Mouse (Mus musculus): ENCODE data around the gene C130074G19Rik. TPM values are rescaled to one million over a fixed set of nuclear protein-coding genes. Genes with fewer than 3 reads are reported as not detected.
A peak's percentile ranks its signal among the peaks of the same experiment; 100 is the strongest.

The C130074G19Rik gene
- polyA plus RNA-seq, 1 experiment from 2014 or later = 0.96 TPM

- no peaks in the 10 kb centered on the region for H3K9me3 ChIP-seq (ENCODE audit: control insufficient read depth, low read length)
- no peaks in the 10 kb centered on the region for H3K4me1 ChIP-seq (replicated peaks; ENCODE audit: control insufficient read depth, insufficient read depth, low read length)
- no peak overlapping the region for H3K27ac ChIP-seq (ENCODE audit: low read depth, low read length)
- WGBS = 95% methylated on average over 4 of the region's 4 CpGs
- H3K27me3 ChIP-seq (ENCODE audit: control insufficient read depth, insufficient read depth, low read length) = no peaks in the 10 kb centered on the region
- no peak for ATAC-seq (ENCODE audit: low FRiP score)
- H3K36me3 ChIP-seq (ENCODE audit: control insufficient read depth, insufficient read depth, low read length) = no peaks in the 10 kb centered on the region
- no peak overlapping the region for H3K9ac ChIP-seq (ENCODE audit: low read depth, low read length)
- no peak overlapping the region for H3K4me3 ChIP-seq (ENCODE audit: low read depth, low read length)
- H3K4me2 ChIP-seq (replicated peaks; ENCODE audit: low read depth, low read length) = no peak overlapping the region
- DNase-seq (ENCODE audit: low spot score) = no peak
Measured at GRCm38 (mm10) chr1:184837649-184838048, 45.4 kb downstream of the C130074G19Rik start.

- no peaks in the 10 kb centered on the region for H3K4me1 ChIP-seq (replicated peaks; ENCODE audit: control insufficient read depth, insufficient read depth, low read length)
- no peak for ATAC-seq (ENCODE audit: low FRiP score)
- H3K36me3 ChIP-seq (ENCODE audit: control insufficient read depth, insufficient read depth, low read length) = 0 out of 2 replicates have a peak, but pooled peaks cover 2% of the 10 kb centered on the region
- no peak for DNase-seq (ENCODE audit: low spot score)
- no peak overlapping the region for H3K9ac ChIP-seq (ENCODE audit: low read depth, low read length)
- no peak overlapping the region for H3K27ac ChIP-seq (ENCODE audit: low read depth, low read length)
- H3K9me3 ChIP-seq (ENCODE audit: control insufficient read depth, low read length) = no peaks in the 10 kb centered on the region
- WGBS = 71% methylated on average over 5 of the region's 5 CpGs
- no peak overlapping the region for H3K4me3 ChIP-seq (ENCODE audit: low read depth, low read length)
- H3K27me3 ChIP-seq (ENCODE audit: control insufficient read depth, insufficient read depth, low read length) = no peaks in the 10 kb centered on the region
- H3K4me2 ChIP-seq (replicated peaks; ENCODE audit: low read depth, low read length) = no peak overlapping the region
Measured at GRCm38 (mm10) chr1:184836350-184836749, 46.7 kb downstream of the C130074G19Rik start.

GRCm38 (mm10) chr1:184833499-184833898 is 49.5 kb downstream of the C130074G19Rik start:
- Histone ChIP-seq H3K4me2 (replicated peaks; ENCODE audit: low read depth, low read length) (no peak overlapping the region), H3K9ac (ENCODE audit: low read depth, low read length) (no peak overlapping the region), H3K4me1 (replicated peaks; ENCODE audit: control insufficient read depth, insufficient read depth, low read length) (no peaks in the 10 kb centered on the region), H3K27me3 (ENCODE audit: control insufficient read depth, insufficient read depth, low read length) (no peaks in the 10 kb centered on the region), H3K4me3 (ENCODE audit: low read depth, low read length) (no peak overlapping the region), H3K9me3 (ENCODE audit: control insufficient read depth, low read length) (no peaks in the 10 kb centered on the region), H3K36me3 (ENCODE audit: control insufficient read depth, insufficient read depth, low read length) (0 out of 2 replicates have a peak, but pooled peaks cover 2% of the 10 kb centered on the region), H3K27ac (ENCODE audit: low read depth, low read length) (no peak overlapping the region)
- no peak for DNase-seq (ENCODE audit: low spot score)
- no peak for ATAC-seq (ENCODE audit: low FRiP score)
- 87% methylated on average over 7 of the region's 7 CpGs for WGBS

GRCm38 (mm10) chr1:184832211-184832610 is 50.8 kb downstream of the C130074G19Rik start:
- 83% methylated on average over 10 of the region's 10 CpGs for WGBS
- Histone ChIP-seq H3K36me3 (ENCODE audit: control insufficient read depth, insufficient read depth, low read length) (0 out of 2 replicates have a peak, but pooled peaks cover 2% of the 10 kb centered on the region), H3K4me3 (ENCODE audit: low read depth, low read length) (no peak overlapping the region), H3K9ac (ENCODE audit: low read depth, low read length) (no peak overlapping the region), H3K4me1 (replicated peaks; ENCODE audit: control insufficient read depth, insufficient read depth, low read length) (no peaks in the 10 kb centered on the region), H3K9me3 (ENCODE audit: control insufficient read depth, low read length) (no peaks in the 10 kb centered on the region), H3K4me2 (replicated peaks; ENCODE audit: low read depth, low read length) (no peak overlapping the region), H3K27ac (ENCODE audit: low read depth, low read length) (no peak overlapping the region), H3K27me3 (ENCODE audit: control insufficient read depth, insufficient read depth, low read length) (no peaks in the 10 kb centered on the region)
- ATAC-seq (ENCODE audit: low FRiP score) = no peak
- no peak for DNase-seq (ENCODE audit: low spot score)

- H3K9me3 ChIP-seq (ENCODE audit: control insufficient read depth, low read length) = no peaks in the 10 kb centered on the region
- H3K4me3 ChIP-seq (ENCODE audit: low read depth, low read length) = no peak overlapping the region
- WGBS = 87% methylated on average over 8 of the region's 8 CpGs
- H3K9ac ChIP-seq (ENCODE audit: low read depth, low read length) = no peak overlapping the region
- no peak for DNase-seq (ENCODE audit: low spot score)
- H3K36me3 ChIP-seq (ENCODE audit: control insufficient read depth, insufficient read depth, low read length) = 0 out of 2 replicates have a peak, but pooled peaks cover 2% of the 10 kb centered on the region
- H3K4me2 ChIP-seq (replicated peaks; ENCODE audit: low read depth, low read length) = no peak overlapping the region
- H3K27ac ChIP-seq (ENCODE audit: low read depth, low read length) = no peak overlapping the region
- H3K4me1 ChIP-seq (replicated peaks; ENCODE audit: control insufficient read depth, insufficient read depth, low read length) = no peaks in the 10 kb centered on the region
- H3K27me3 ChIP-seq (ENCODE audit: control insufficient read depth, insufficient read depth, low read length) = no peaks in the 10 kb centered on the region
- no peak for ATAC-seq (ENCODE audit: low FRiP score)
Measured at GRCm38 (mm10) chr1:184829897-184830296, 53.1 kb downstream of the C130074G19Rik start.

GRCm38 (mm10) chr1:184827175-184827701 is 55.8 kb downstream of the C130074G19Rik start:
- DNase-seq (ENCODE audit: low spot score) (peak; percentile 19), ATAC-seq (ENCODE audit: low FRiP score) (no peak)
- 34% methylated on average over 23 of the region's 23 CpGs for WGBS
- no peak overlapping the region for H3K27ac ChIP-seq (ENCODE audit: low read depth, low read length)
- H3K9me3 ChIP-seq (ENCODE audit: control insufficient read depth, low read length) = no peaks in the 10 kb centered on the region
- 0 out of 2 replicates have a peak, but pooled peaks cover 2% of the 10 kb centered on the region for H3K36me3 ChIP-seq (ENCODE audit: control insufficient read depth, insufficient read depth, low read length)
- peak overlapping the region; percentile 24; the same call in 1 of the 2 replicates for H3K9ac ChIP-seq (ENCODE audit: low read depth, low read length)
- no peaks in the 10 kb centered on the region for H3K4me1 ChIP-seq (replicated peaks; ENCODE audit: control insufficient read depth, insufficient read depth, low read length)
- H3K27me3 ChIP-seq (ENCODE audit: control insufficient read depth, insufficient read depth, low read length) = no peaks in the 10 kb centered on the region
- H3K4me2 ChIP-seq (replicated peaks; ENCODE audit: low read depth, low read length) = peak overlapping the region; percentile 26
- no peak overlapping the region; the same call in 1 of the 2 replicates for H3K4me3 ChIP-seq (ENCODE audit: low read depth, low read length)

GRCm38 (mm10) chr1:184825093-184825492 is 57.9 kb downstream of the C130074G19Rik start:
- no peaks in the 10 kb centered on the region for H3K27me3 ChIP-seq (ENCODE audit: control insufficient read depth, insufficient read depth, low read length)
- no peak overlapping the region for H3K27ac ChIP-seq (ENCODE audit: low read depth, low read length)
- no peaks in the 10 kb centered on the region for H3K9me3 ChIP-seq (ENCODE audit: control insufficient read depth, low read length)
- no peaks in the 10 kb centered on the region for H3K36me3 ChIP-seq (ENCODE audit: control insufficient read depth, insufficient read depth, low read length)
- H3K4me1 ChIP-seq (replicated peaks; ENCODE audit: control insufficient read depth, insufficient read depth, low read length) = no peaks in the 10 kb centered on the region
- peak; percentile 82 for DNase-seq (ENCODE audit: low spot score)
- no peak overlapping the region for H3K4me2 ChIP-seq (replicated peaks; ENCODE audit: low read depth, low read length)
- 26% methylated on average over 11 of the region's 11 CpGs for WGBS
- no peak overlapping the region for H3K4me3 ChIP-seq (ENCODE audit: low read depth, low read length)
- peak; percentile 53; the same call in 1 of the 2 replicates for ATAC-seq (ENCODE audit: low FRiP score)
- H3K9ac ChIP-seq (ENCODE audit: low read depth, low read length) = no peak overlapping the region

GRCm38 (mm10) chr1:184824439-184824851 is 58.6 kb downstream of the C130074G19Rik start:
- no peak overlapping the region for H3K9ac ChIP-seq (ENCODE audit: low read depth, low read length)
- 3% methylated on average over 12 of the region's 12 CpGs for WGBS
- peak; percentile 83 for ATAC-seq (ENCODE audit: low FRiP score)
- no peak overlapping the region for H3K4me2 ChIP-seq (replicated peaks; ENCODE audit: low read depth, low read length)
- H3K4me1 ChIP-seq (replicated peaks; ENCODE audit: control insufficient read depth, insufficient read depth, low read length) = no peaks in the 10 kb centered on the region
- H3K9me3 ChIP-seq (ENCODE audit: control insufficient read depth, low read length) = no peaks in the 10 kb centered on the region
- DNase-seq (ENCODE audit: low spot score) = peak; percentile 96
- H3K36me3 ChIP-seq (ENCODE audit: control insufficient read depth, insufficient read depth, low read length) = no peaks in the 10 kb centered on the region
- H3K4me3 ChIP-seq (ENCODE audit: low read depth, low read length) = no peak overlapping the region
- H3K27ac ChIP-seq (ENCODE audit: low read depth, low read length) = no peak overlapping the region
- no peaks in the 10 kb centered on the region for H3K27me3 ChIP-seq (ENCODE audit: control insufficient read depth, insufficient read depth, low read length)

- WGBS = 11% methylated on average over 11 of the region's 11 CpGs
- Histone ChIP-seq H3K9ac (ENCODE audit: low read depth, low read length) (no peak overlapping the region), H3K4me2 (replicated peaks; ENCODE audit: low read depth, low read length) (0 out of 2 replicates have a peak overlapping the region, but pooled peaks have one; percentile 11), H3K9me3 (ENCODE audit: control insufficient read depth, low read length) (no peaks in the 10 kb centered on the region), H3K36me3 (ENCODE audit: control insufficient read depth, insufficient read depth, low read length) (no peaks in the 10 kb centered on the region), H3K4me3 (ENCODE audit: low read depth, low read length) (no peak overlapping the region), H3K27me3 (ENCODE audit: control insufficient read depth, insufficient read depth, low read length) (no peaks in the 10 kb centered on the region), H3K4me1 (replicated peaks; ENCODE audit: control insufficient read depth, insufficient read depth, low read length) (no peaks in the 10 kb centered on the region), H3K27ac (ENCODE audit: low read depth, low read length) (no peak overlapping the region)
- ATAC-seq (ENCODE audit: low FRiP score) (peak; percentile 53; the same call in 1 of the 2 replicates), DNase-seq (ENCODE audit: low spot score) (peak; percentile 35)
Measured at GRCm38 (mm10) chr1:184822678-184823077, 60.3 kb downstream of the C130074G19Rik start.
